Mouse (Mus musculus) induced T-regulatory cell, adult 2 months (primary cell): Measurements from ENCODE around the gene Crkl.

ENCODE experiments used
- DNase-seq: peaks from one replicate; pipeline ENCODE4 v3.0.0-alpha.2; 2012; ENCODE audit warnings: low read depth

The Crkl gene

GRCm38 (mm10) chr16:17529981-17530586, 78.3 kb downstream of the Crkl start:
- peak; percentile 36 for DNase-seq

- DNase-seq: peak; percentile 99
These were observed 79.0 kb downstream of the Crkl start, which contains the start of gene Thap7 for GRCm38 (mm10) chr16:17530640-17531288. TSS of gene Thap7 (minus strand) at chr16:17531136.

- DNase-seq: peak; percentile 35
These were observed 80.5 kb downstream of the Crkl start for GRCm38 (mm10) chr16:17532271-17532670.

GRCm38 (mm10) chr16:17532676-17533329, 81.0 kb downstream of the Crkl start:
- DNase-seq: no peak

GRCm38 (mm10) chr16:17536584-17536983, 84.8 kb downstream of the Crkl start:
- DNase-seq: no peak
